Mouse (Mus musculus) embryonic facial prominence, embryonic 14.5 days (tissue): ENCODE data around the gene Tctn3. TPM values are rescaled to one million over a fixed set of nuclear protein-coding genes. Genes with fewer than 3 reads are reported as not detected.

Experiments used
- ATAC-seq: fragments of 200-750 bp; cut with Nextera tagmentation; 2 replicates; pipeline ENCODE4 v1.8.0; 2017; ENCODE audit warnings: low read depth, moderate number of reproducible peaks, moderate TSS enrichment
- DNase-seq: peaks from one replicate; pipeline ENCODE4 v3.0.0-alpha.2; 2015; ENCODE audit warnings: low spot score
- H3K27ac ChIP-seq: fragments of 300-500 bp; sonication (generic); replicated peaks from 2 replicates; pipeline ENCODE4 v1.5.1; 2014; ENCODE audit warnings: low read depth, mild to moderate bottlenecking, low read length, moderate library complexity
- H3K27me3 ChIP-seq: fragments of 300-500 bp; sonication (generic); replicated peaks from 2 replicates; pipeline ENCODE4 v1.6.1; 2014; ENCODE audit warnings: low read length; ENCODE audit not compliant: control insufficient read depth, insufficient read depth
- H3K36me3 ChIP-seq: fragments of 300-500 bp; sonication (generic); 2 replicates; pipeline ENCODE4 v1.6.1; 2014; ENCODE audit warnings: low read length, mixed read lengths; ENCODE audit not compliant: control insufficient read depth, insufficient read depth
- H3K4me1 ChIP-seq: fragments of 300-500 bp; sonication (generic); 2 replicates; pipeline ENCODE4 v1.6.1; 2014; ENCODE audit warnings: antibody characterized with exemption, low read length; ENCODE audit not compliant: control insufficient read depth, insufficient read depth
- H3K4me2 ChIP-seq: fragments of 300-500 bp; sonication (generic); 2 replicates; pipeline ENCODE4 v1.6.1; 2014; ENCODE audit warnings: low read depth, mild to moderate bottlenecking, low read length, moderate library complexity, mixed read lengths
- H3K4me3 ChIP-seq: fragments of 300-500 bp; sonication (generic); 2 replicates; pipeline ENCODE4 v1.5.1; 2014; ENCODE audit warnings: low read depth, mild to moderate bottlenecking, low read length
- H3K9ac ChIP-seq: fragments of 300-500 bp; sonication (generic); 2 replicates; pipeline ENCODE4 v1.6.1; 2014; ENCODE audit warnings: low read depth, mild to moderate bottlenecking, low read length, moderate library complexity, mixed read lengths
- H3K9me3 ChIP-seq: fragments of 300-500 bp; sonication (generic); 2 replicates; pipeline ENCODE4 v1.6.1; 2016; ENCODE audit warnings: low read length; ENCODE audit not compliant: control insufficient read depth
- WGBS: fragments of 180-500 bp; shearing (Covaris S2); extraction: QIAGEN DNeasy Blood & Tissue Kit; methylation state at CpG from one replicate; pipeline ENCODE4 v1.1.7; 2014; 5-methylcytosine and 5-hydroxymethylcytosine counted together
- polyA plus RNA-seq: library from polyadenylated mRNA; unstranded; fragments of >200 nt; fragmentation: Nextera tagmentation; extraction: Ambion mirVana; gene quantifications from 2 replicates; pipeline ENCODE4 v1.2.1, GENCODE M21; 2014

Tctn3 gene
- polyA plus RNA-seq, 1 experiment from 2014 or later, result 10.5 TPM

DNA sequence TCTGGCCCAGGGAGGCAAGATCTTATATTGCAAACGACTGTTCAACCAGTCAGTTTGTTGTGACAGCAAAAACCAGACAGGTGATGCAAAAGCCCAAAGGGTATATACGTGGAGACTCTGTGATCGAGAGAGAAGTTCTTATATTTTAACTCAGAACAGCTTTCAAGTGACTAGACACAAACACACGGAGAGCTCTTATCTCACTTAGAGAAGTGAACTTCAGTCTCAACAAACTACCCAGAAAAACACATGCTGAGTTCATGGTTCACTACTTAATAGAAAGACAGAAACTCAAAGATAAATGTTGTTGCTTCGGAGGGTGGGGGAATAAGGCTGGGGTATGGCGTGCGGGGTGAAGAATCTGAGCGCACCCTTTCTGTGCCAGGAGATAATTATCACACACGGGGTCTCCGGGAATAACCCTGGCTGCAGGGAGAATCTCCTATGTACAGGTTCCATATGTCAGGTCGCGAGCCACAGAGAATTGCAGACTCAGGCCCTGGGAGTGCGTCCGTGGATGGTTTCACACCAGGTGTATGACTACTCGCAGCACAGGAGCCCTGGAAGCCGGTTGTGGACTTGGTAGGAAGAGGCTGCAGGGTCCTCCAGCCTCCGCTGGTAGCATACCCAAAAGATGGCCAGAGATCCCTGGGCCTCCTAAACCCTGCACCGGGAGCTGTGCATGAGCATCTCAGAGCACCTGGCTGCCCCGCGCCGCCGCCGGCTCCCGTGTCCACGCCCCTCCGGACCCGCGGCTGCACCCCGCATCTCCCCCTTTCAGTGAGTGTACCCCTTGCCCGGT, 24.3 kb downstream of the Tctn3 start:
- H3K36me3 ChIP-seq, result peaks cover 22% of the 10 kb centered on the region
- peak; percentile 62 for ATAC-seq
- DNase-seq, result peak; percentile 27
- 3% methylated on average over 22 of the region's 30 CpGs for WGBS
- H3K9ac ChIP-seq, result peak overlapping the region; percentile 73
- peak overlapping the region; percentile 72 for H3K4me3 ChIP-seq
- no peaks in the 10 kb centered on the region for H3K9me3 ChIP-seq
- H3K27me3 ChIP-seq, result no peaks in the 10 kb centered on the region
- H3K4me2 ChIP-seq, result peak overlapping the region; percentile 79
- 0 out of 2 replicates have a peak overlapping the region, but pooled peaks have one; percentile 8 for H3K27ac ChIP-seq
- peaks cover 10% of the 10 kb centered on the region for H3K4me1 ChIP-seq

DNA sequence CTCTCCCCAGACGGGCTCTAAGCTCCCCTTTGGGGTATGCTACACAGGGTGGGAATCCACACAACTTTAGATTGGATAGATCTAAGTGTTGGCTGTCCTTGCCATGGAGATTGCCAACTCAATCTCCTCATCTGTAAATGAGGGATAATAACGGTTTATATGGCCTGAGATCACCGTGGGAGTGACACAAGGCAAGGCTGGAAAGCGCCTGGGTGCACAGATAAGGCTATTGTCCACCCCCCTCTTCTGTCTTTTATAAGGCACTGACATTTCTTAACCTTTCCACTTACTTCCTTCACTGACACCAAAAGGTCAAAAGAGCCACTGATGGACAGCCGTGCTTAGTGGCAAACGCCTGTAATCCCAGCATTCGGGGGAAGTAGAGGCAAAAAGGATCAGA, 25.1 kb downstream of the Tctn3 start:
- no peaks in the 10 kb centered on the region for H3K9me3 ChIP-seq
- H3K27me3 ChIP-seq, result no peaks in the 10 kb centered on the region
- 61% methylated on average over 7 of the region's 7 CpGs for WGBS
- H3K4me3 ChIP-seq, result peak overlapping the region; percentile 72
- no peak overlapping the region; the same call in 1 of the 2 replicates for H3K9ac ChIP-seq
- H3K27ac ChIP-seq, result no peak overlapping the region
- H3K4me2 ChIP-seq, result peak overlapping the region; percentile 79
- H3K4me1 ChIP-seq, result peaks cover 10% of the 10 kb centered on the region
- ATAC-seq (no peak), DNase-seq (no peak)
- peaks cover 28% of the 10 kb centered on the region for H3K36me3 ChIP-seq

DNA sequence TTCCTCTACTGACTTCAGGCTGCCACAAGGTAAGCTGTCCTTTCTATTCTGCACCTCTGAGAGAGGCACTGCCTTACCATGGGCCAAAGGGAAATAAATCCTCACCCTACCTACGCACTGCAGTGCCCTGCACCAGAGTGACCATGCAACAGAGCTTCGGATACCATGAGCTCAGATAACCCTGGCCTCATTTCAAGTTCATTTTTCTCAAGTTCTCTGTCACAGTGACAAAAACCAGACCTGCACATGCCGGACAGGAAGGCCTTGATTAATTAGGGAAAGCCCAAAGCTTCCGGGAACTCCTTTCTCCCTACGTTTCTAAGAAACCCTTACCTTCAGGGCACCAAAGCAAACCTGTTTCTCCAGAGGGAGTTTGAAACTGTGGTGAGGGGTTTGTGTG, 30.4 kb downstream of the Tctn3 start:
- H3K9ac ChIP-seq, result no peak overlapping the region
- no peaks in the 10 kb centered on the region for H3K27me3 ChIP-seq
- H3K4me1 ChIP-seq, result peaks cover 3% of the 10 kb centered on the region; the same call in 1 of the 2 replicates
- 74% methylated on average over 5 of the region's 5 CpGs for WGBS
- DNase-seq, result no peak
- peaks cover 77% of the 10 kb centered on the region for H3K36me3 ChIP-seq
- no peak overlapping the region for H3K27ac ChIP-seq
- H3K4me3 ChIP-seq, result no peak overlapping the region
- H3K4me2 ChIP-seq, result no peak overlapping the region
- ATAC-seq, result no peak
- no peaks in the 10 kb centered on the region for H3K9me3 ChIP-seq

DNA sequence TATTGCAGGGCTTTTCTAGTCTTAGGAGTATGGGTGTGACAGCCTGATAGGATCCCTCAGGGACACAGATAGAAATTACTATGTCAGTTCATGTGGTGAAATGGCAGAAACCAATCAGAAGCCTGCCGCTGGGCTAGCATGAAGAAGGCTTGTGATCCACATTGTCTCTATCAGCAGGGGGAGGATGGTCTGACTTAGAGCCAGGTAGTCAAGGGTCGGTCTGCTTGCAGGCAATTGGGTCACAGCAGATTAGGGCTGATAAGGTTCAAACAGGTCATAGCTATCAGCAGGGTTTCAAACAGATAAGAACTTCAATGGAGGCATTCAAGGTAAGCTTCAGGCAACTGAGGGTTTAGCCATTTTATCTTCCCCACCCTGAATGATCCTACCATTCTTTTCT, 31.1 kb downstream of the Tctn3 start:
- H3K27ac ChIP-seq, result no peak overlapping the region
- H3K4me3 ChIP-seq, result no peak overlapping the region
- peaks cover 85% of the 10 kb centered on the region for H3K36me3 ChIP-seq
- no peak for DNase-seq
- ATAC-seq, result no peak
- H3K4me2 ChIP-seq, result no peak overlapping the region
- WGBS, result 98% methylated on average over 2 of the region's 2 CpGs
- no peaks in the 10 kb centered on the region for H3K27me3 ChIP-seq
- no peaks in the 10 kb centered on the region for H3K4me1 ChIP-seq
- H3K9me3 ChIP-seq, result no peaks in the 10 kb centered on the region
- no peak overlapping the region for H3K9ac ChIP-seq

DNA sequence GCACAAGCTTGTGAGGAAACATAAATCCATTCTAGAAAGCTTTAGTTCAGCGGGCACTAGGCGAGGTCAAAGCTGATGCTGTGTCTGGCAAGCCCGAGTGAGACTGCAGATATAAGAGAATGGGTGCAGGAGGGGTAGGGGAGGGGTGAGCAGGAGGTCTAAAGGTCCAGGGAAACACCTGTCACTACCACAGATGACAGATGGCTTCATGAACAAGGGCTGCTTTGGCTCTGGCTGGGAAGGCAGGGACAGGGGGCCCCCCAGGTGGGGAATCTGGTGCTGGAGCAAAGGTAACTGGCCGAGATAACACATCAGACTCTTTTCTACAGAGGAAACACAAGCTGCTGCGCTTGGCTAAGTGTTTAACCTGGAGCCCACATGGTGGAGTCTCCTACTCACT, 36.6 kb downstream of the Tctn3 start:
- DNase-seq (no peak), ATAC-seq (no peak)
- Histone ChIP-seq H3K9ac (no peak overlapping the region), H3K36me3 (peaks cover 98% of the 10 kb centered on the region), H3K4me3 (no peak overlapping the region), H3K4me1 (no peaks in the 10 kb centered on the region), H3K9me3 (peaks cover 6% of the 10 kb centered on the region), H3K27me3 (no peaks in the 10 kb centered on the region), H3K27ac (no peak overlapping the region), H3K4me2 (no peak overlapping the region)
- 80% methylated on average over 5 of the region's 5 CpGs for WGBS

DNA sequence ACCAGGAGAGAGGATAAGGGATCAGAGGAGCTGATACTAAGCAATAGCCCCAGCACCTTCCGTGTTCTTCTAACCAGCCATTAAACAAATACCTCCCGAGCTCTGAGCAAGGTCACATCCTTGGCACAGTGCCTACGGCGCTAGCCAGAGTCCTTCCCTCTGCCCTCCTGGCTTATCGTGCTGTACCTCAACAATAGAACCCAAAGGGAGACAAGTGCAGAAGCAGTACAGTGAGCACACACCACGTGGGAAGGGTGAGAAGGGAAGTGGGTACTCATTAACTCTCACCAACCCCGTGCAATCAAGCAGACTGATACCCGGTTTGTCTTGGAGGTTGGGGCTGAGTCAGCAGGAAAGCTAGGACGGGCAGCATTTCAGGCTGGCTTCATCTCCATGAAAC, 41.3 kb downstream of the Tctn3 start:
- DNase-seq (no peak), ATAC-seq (no peak)
- H3K9me3 ChIP-seq, result peaks cover 18% of the 10 kb centered on the region
- no peak overlapping the region for H3K9ac ChIP-seq
- H3K27me3 ChIP-seq, result no peaks in the 10 kb centered on the region
- no peak overlapping the region for H3K4me2 ChIP-seq
- H3K4me1 ChIP-seq, result no peaks in the 10 kb centered on the region
- no peak overlapping the region for H3K27ac ChIP-seq
- no peak overlapping the region for H3K4me3 ChIP-seq
- peaks cover 100% of the 10 kb centered on the region for H3K36me3 ChIP-seq
- WGBS, result 95% methylated on average over 9 of the region's 9 CpGs

DNA sequence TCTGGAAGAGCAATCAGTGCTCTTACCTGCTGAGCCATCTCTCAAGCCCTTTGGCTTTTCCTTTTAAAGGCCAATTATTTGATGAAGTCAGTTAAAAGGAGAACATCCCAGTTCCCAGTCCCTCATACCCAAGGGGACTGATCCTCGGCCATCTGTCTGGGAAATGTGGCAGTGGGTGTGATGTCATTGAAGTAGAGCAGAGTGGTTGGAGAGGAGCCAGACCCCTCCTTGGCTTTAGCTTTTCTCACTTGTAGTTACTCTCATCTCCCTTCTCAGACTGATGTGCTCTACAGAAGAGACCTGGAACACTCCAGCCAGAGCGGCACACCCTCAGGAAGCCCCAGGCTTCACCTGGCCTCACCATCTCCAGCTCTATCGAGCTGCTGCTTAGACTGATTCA, 44.4 kb downstream of the Tctn3 start:
- H3K4me1 ChIP-seq, result no peaks in the 10 kb centered on the region
- 89% methylated on average over 3 of the region's 3 CpGs for WGBS
- H3K36me3 ChIP-seq, result peaks cover 98% of the 10 kb centered on the region
- peaks cover 18% of the 10 kb centered on the region for H3K9me3 ChIP-seq
- H3K9ac ChIP-seq, result no peak overlapping the region
- no peaks in the 10 kb centered on the region for H3K27me3 ChIP-seq
- no peak for DNase-seq
- H3K4me2 ChIP-seq, result no peak overlapping the region
- H3K4me3 ChIP-seq, result no peak overlapping the region
- no peak overlapping the region for H3K27ac ChIP-seq
- ATAC-seq, result no peak

DNA sequence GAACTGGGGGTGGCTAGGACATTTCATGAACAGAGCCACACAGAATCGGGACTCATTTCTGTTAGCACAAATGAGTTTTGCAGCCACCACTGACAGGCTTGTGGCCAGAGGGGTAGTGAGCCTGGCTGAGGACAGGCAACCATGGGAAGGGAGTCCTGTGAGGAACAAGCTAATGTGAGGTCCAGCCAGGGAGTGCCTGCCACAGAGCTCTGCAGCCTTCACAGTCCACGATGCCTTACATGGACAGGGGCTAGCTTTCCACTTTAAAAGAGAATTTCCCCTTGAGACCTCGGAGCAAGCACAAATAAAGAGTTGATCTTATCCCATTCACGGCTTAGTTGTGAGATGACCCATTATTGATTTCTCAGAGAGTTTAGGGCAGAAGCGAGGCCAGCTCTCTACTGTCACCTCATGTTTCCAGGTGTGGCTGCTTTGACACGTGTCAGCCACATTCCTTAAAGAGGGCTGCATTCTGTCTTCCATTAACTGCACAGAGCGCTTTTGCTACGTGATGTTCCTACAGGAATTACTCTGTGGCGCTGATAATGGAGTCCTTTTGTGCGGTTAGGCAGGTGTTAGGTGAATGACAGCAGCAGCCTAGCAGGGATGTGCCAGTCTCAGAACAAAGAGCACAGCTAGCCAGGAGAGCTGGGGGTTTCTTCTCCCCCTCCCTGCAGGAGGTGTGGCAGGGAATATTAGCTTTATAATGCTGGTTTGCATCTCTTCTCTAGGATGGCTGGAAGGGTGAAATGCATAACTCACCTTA, 48.0 kb downstream of the Tctn3 start:
- Histone ChIP-seq H3K36me3 (peaks cover 73% of the 10 kb centered on the region), H3K27me3 (no peaks in the 10 kb centered on the region), H3K9ac (no peak overlapping the region), H3K27ac (no peak overlapping the region), H3K4me2 (no peak overlapping the region), H3K4me1 (no peaks in the 10 kb centered on the region), H3K4me3 (no peak overlapping the region), H3K9me3 (no peaks in the 10 kb centered on the region)
- ATAC-seq (no peak), DNase-seq (no peak)
- WGBS, result 88% methylated on average over 10 of the region's 10 CpGs
